Mouse (Mus musculus) adrenal gland, postnatal 25 days (tissue): ENCODE results near the gene Vmn1r205. TPM values are rescaled to one million over a fixed set of nuclear protein-coding genes. Genes with fewer than 3 reads are reported as not detected.
"Not testable (repeated sequence)": the region's sequence is repeated elsewhere in the genome, so short reads cannot be mapped to it uniquely, and the experiment has no call there.

ENCODE experiments used
- DNase-seq: peaks from one replicate; pipeline ENCODE4 v3.0.0; 2021; ENCODE audit warnings: mixed read lengths
- long read RNA-seq: library from polyadenylated mRNA; stranded (forward); transcript quantifications from one replicate; pipeline ENCODE4 v2.0.0, GENCODE M21; 2021
- total RNA-seq: library from RNA; stranded (reverse); gene quantifications from 2 replicates; pipeline ENCODE4 v1.2.3, GENCODE M21; 2021

Gene Vmn1r205
- not detected in 2 replicates for total RNA-seq
- long read RNA-seq, result 0 reads

- no peak for DNase-seq
These were observed at the start of gene Vmn1r205 for GRCm38 (mm10) chr13:22592900-22593299. TSS of gene Vmn1r205 (minus strand) at chr13:22593000.

- DNase-seq, result not testable (repeated sequence)
These were observed 31.4 kb upstream of the Vmn1r205 start, which contains the start of gene Vmn1r206 for GRCm38 (mm10) chr13:22624151-22624550. TSS of gene Vmn1r206 (minus strand) at chr13:22624251.

GRCm38 (mm10) chr13:22583336-22583735 is 9.5 kb downstream of the Vmn1r205 start:
- DNase-seq, result not testable (repeated sequence)

- not testable (repeated sequence) for DNase-seq
These were observed 17.9 kb downstream of the Vmn1r205 start for GRCm38 (mm10) chr13:22574911-22575310.

GRCm38 (mm10) chr13:22552898-22553297 is 39.9 kb downstream of the Vmn1r205 start, which contains the start of gene Vmn1r204:
TSS of gene Vmn1r204 (plus strand) at chr13:22553198.
- not testable (repeated sequence) for DNase-seq

Other genes starting within 250 kb of the Vmn1r205 start
- gene Vmn1r198, start 242.6 kb downstream of the Vmn1r205 start, total RNA-seq, result not detected in 2 replicates
- gene Vmn1r199, start 213.2 kb downstream of the Vmn1r205 start, total RNA-seq, result not detected in 2 replicates
- gene Vmn1r200, start 202.6 kb downstream of the Vmn1r205 start, total RNA-seq, result not detected in 2 replicates
- not detected in 2 replicates for gene Vmn1r201, start 121.1 kb downstream of the Vmn1r205 start, total RNA-seq
- 0.06 and 0.14 TPM in 2 replicates for gene Vmn1r202, start 87.6 kb downstream of the Vmn1r205 start, total RNA-seq
- not detected in 2 replicates for gene Vmn1r203, start 74.9 kb downstream of the Vmn1r205 start, total RNA-seq
- gene Vmn1r204, start 39.8 kb downstream of the Vmn1r205 start, total RNA-seq, result not detected in 2 replicates
- gene Vmn1r206, start 31.3 kb upstream of the Vmn1r205 start, total RNA-seq, result not detected in 2 replicates
- gene Vmn1r207-ps, start 136.6 kb upstream of the Vmn1r205 start, total RNA-seq, result not detected in 2 replicates
- gene Vmn1r208, start 184.4 kb upstream of the Vmn1r205 start, total RNA-seq, result not detected in 2 replicates
- gene Vmn1r209, start 216.7 kb upstream of the Vmn1r205 start, total RNA-seq, result 0.06 TPM in 1 of 2 replicates, not detected in the other
- not detected in 2 replicates for gene Vmn1r210, start 238.3 kb upstream of the Vmn1r205 start, total RNA-seq